Mouse (Mus musculus) kidney, embryonic 16.5 days (tissue): Measurements from ENCODE around the gene Clec1b. TPM values are rescaled to one million over a fixed set of nuclear protein-coding genes. Genes with fewer than 3 reads are reported as not detected.
A peak's percentile ranks its signal among the peaks of the same experiment; 100 is the strongest.

Experiments used
- ATAC-seq: fragments of 200-750 bp; cut with Nextera tagmentation; 2 replicates; pipeline ENCODE4 v1.8.0; 2017; ENCODE audit warnings: moderate TSS enrichment; ENCODE audit not compliant: low FRiP score, low TSS enrichment
- H3K27ac ChIP-seq: fragments of 300-500 bp; sonication (generic); 2 replicates; pipeline ENCODE4 v1.5.1; 2014; ENCODE audit warnings: low read length
- H3K27me3 ChIP-seq: fragments of 300-500 bp; sonication (generic); 2 replicates; pipeline ENCODE4 v1.6.1; 2014; ENCODE audit warnings: low read length, control low read depth, mixed read lengths; ENCODE audit not compliant: insufficient read depth
- H3K36me3 ChIP-seq: fragments of 300-500 bp; sonication (generic); 2 replicates; pipeline ENCODE4 v1.6.1; 2014; ENCODE audit warnings: low read length, control low read depth, mixed read lengths; ENCODE audit not compliant: insufficient read depth
- H3K4me1 ChIP-seq: fragments of 300-500 bp; sonication (generic); 2 replicates; pipeline ENCODE4 v1.6.1; 2014; ENCODE audit warnings: low read length, control low read depth, mixed read lengths; ENCODE audit not compliant: insufficient read depth
- H3K4me2 ChIP-seq: fragments of 300-500 bp; sonication (generic); replicated peaks from 2 replicates; pipeline ENCODE4 v1.6.1; 2014; ENCODE audit warnings: low read depth, low read length
- H3K4me3 ChIP-seq: fragments of 300-500 bp; sonication (generic); 2 replicates; pipeline ENCODE4 v1.5.1; 2014; ENCODE audit warnings: mild to moderate bottlenecking, low read length
- H3K9ac ChIP-seq: fragments of 300-500 bp; sonication (generic); replicated peaks from 2 replicates; pipeline ENCODE4 v1.6.1; 2014; ENCODE audit warnings: low read length
- H3K9me3 ChIP-seq: fragments of 300-500 bp; sonication (generic); 2 replicates; pipeline ENCODE4 v1.6.1; 2016; ENCODE audit warnings: low read length, control low read depth
- WGBS: fragments of 180-500 bp; shearing (Covaris S2); extraction: QIAGEN DNeasy Blood & Tissue Kit; methylation state at CpG from one replicate; pipeline ENCODE4 v1.1.7; 2014; 5-methylcytosine and 5-hydroxymethylcytosine counted together
- polyA plus RNA-seq: library from polyadenylated mRNA; unstranded; fragments of >200 nt; fragmentation: Nextera tagmentation; extraction: Ambion mirVana; gene quantifications from 2 replicates; pipeline ENCODE4 v1.2.1, GENCODE M21; 2015

The Clec1b gene
- polyA plus RNA-seq, 1 experiment from 2014 or later, result 1.9 TPM

- H3K36me3 ChIP-seq, result no peaks in the 10 kb centered on the region
- no peak overlapping the region for H3K4me2 ChIP-seq
- H3K27ac ChIP-seq, result no peak overlapping the region
- 84% methylated on average over 2 of the region's 2 CpGs for WGBS
- H3K9me3 ChIP-seq, result peaks cover 7% of the 10 kb centered on the region; the same call in 1 of the 2 replicates
- no peak overlapping the region for H3K4me3 ChIP-seq
- no peak overlapping the region for H3K9ac ChIP-seq
- H3K27me3 ChIP-seq, result no peaks in the 10 kb centered on the region
- ATAC-seq, result no peak
- no peaks in the 10 kb centered on the region for H3K4me1 ChIP-seq
Measured at GRCm38 (mm10) chr6:129374937-129375471, 22.1 kb upstream of the Clec1b start.

- H3K9ac ChIP-seq, result no peak overlapping the region
- no peaks in the 10 kb centered on the region for H3K36me3 ChIP-seq
- no peak overlapping the region for H3K4me3 ChIP-seq
- no peaks in the 10 kb centered on the region for H3K27me3 ChIP-seq
- no peak for ATAC-seq
- no peak overlapping the region for H3K27ac ChIP-seq
- peaks cover 7% of the 10 kb centered on the region; the same call in 1 of the 2 replicates for H3K9me3 ChIP-seq
- H3K4me2 ChIP-seq, result no peak overlapping the region
- 66% methylated on average over 4 of the region's 4 CpGs for WGBS
- no peaks in the 10 kb centered on the region for H3K4me1 ChIP-seq
Measured at GRCm38 (mm10) chr6:129380454-129380853, 16.6 kb upstream of the Clec1b start.

GRCm38 (mm10) chr6:129381736-129382135 is 15.4 kb upstream of the Clec1b start:
- Histone ChIP-seq H3K9me3 (no peaks in the 10 kb centered on the region), H3K4me3 (no peak overlapping the region), H3K4me1 (no peaks in the 10 kb centered on the region), H3K27me3 (no peaks in the 10 kb centered on the region), H3K4me2 (no peak overlapping the region), H3K27ac (no peak overlapping the region), H3K9ac (no peak overlapping the region), H3K36me3 (no peaks in the 10 kb centered on the region)
- 46% methylated on average over 1 of the region's 1 CpGs for WGBS
- ATAC-seq, result no peak

GRCm38 (mm10) chr6:129383466-129383865 is 13.6 kb upstream of the Clec1b start:
- Histone ChIP-seq H3K36me3 (no peaks in the 10 kb centered on the region), H3K27me3 (no peaks in the 10 kb centered on the region), H3K4me3 (no peak overlapping the region), H3K4me2 (no peak overlapping the region), H3K9me3 (no peaks in the 10 kb centered on the region), H3K27ac (no peak overlapping the region), H3K9ac (no peak overlapping the region), H3K4me1 (no peaks in the 10 kb centered on the region)
- ATAC-seq, result no peak
- WGBS, result 67% methylated on average over 3 of the region's 3 CpGs

- Histone ChIP-seq H3K4me3 (no peak overlapping the region), H3K36me3 (no peaks in the 10 kb centered on the region), H3K27ac (no peak overlapping the region), H3K4me1 (no peaks in the 10 kb centered on the region), H3K9me3 (no peaks in the 10 kb centered on the region), H3K4me2 (no peak overlapping the region), H3K27me3 (no peaks in the 10 kb centered on the region), H3K9ac (no peak overlapping the region)
- WGBS, result 68% methylated on average over 4 of the region's 4 CpGs
- ATAC-seq, result no peak
Measured at GRCm38 (mm10) chr6:129385000-129385399, 12.1 kb upstream of the Clec1b start.

GRCm38 (mm10) chr6:129385774-129386173 is 11.3 kb upstream of the Clec1b start, which contains the start of gene Clec12b:
Gene Clec12b, minus strand, starts transcription at chr6:129385874.
- Histone ChIP-seq H3K27ac (no peak within 1 kb of the TSS), H3K4me1 (no peaks in the 10 kb centered on the region), H3K9ac (no peak within 1 kb of the TSS), H3K36me3 (no peaks in the 10 kb centered on the region), H3K4me3 (no peak within 1 kb of the TSS), H3K27me3 (no peaks in the 10 kb centered on the region), H3K9me3 (no peaks in the 10 kb centered on the region), H3K4me2 (no peak within 1 kb of the TSS)
- no peak for ATAC-seq
- WGBS, result 85% methylated on average over 2 of the region's 2 CpGs

GRCm38 (mm10) chr6:129393087-129393720 is 3.9 kb upstream of the Clec1b start:
- no peak overlapping the region for H3K9ac ChIP-seq
- H3K9me3 ChIP-seq, result no peaks in the 10 kb centered on the region
- no peaks in the 10 kb centered on the region for H3K36me3 ChIP-seq
- H3K27me3 ChIP-seq, result no peaks in the 10 kb centered on the region
- H3K4me1 ChIP-seq, result 0 out of 2 replicates have a peak, but pooled peaks cover 2% of the 10 kb centered on the region
- ATAC-seq, result no peak; the same call in 1 of the 2 replicates
- H3K4me3 ChIP-seq, result no peak overlapping the region
- no peak overlapping the region for H3K4me2 ChIP-seq
- 19% methylated on average over 2 of the region's 2 CpGs for WGBS
- H3K27ac ChIP-seq, result no peak overlapping the region

- no peak overlapping the region for H3K27ac ChIP-seq
- no peak overlapping the region for H3K4me3 ChIP-seq
- H3K27me3 ChIP-seq, result no peaks in the 10 kb centered on the region
- no peak overlapping the region for H3K9ac ChIP-seq
- WGBS, result 69% methylated on average over 6 of the region's 6 CpGs
- H3K36me3 ChIP-seq, result no peaks in the 10 kb centered on the region
- 0 out of 2 replicates have a peak, but pooled peaks cover 4% of the 10 kb centered on the region for H3K4me1 ChIP-seq
- H3K9me3 ChIP-seq, result no peaks in the 10 kb centered on the region
- H3K4me2 ChIP-seq, result no peak overlapping the region
- peak; percentile 71; the same call in 1 of the 2 replicates for ATAC-seq
Measured at GRCm38 (mm10) chr6:129393732-129394131, 3.4 kb upstream of the Clec1b start.

GRCm38 (mm10) chr6:129399945-129400344 is 2.8 kb downstream of the Clec1b start:
- 47% methylated on average over 6 of the region's 6 CpGs for WGBS
- Histone ChIP-seq H3K4me3 (no peak overlapping the region), H3K27ac (no peak overlapping the region)

GRCm38 (mm10) chr6:129402404-129402803 is 5.3 kb downstream of the Clec1b start:
- Histone ChIP-seq H3K4me2 (no peak overlapping the region), H3K36me3 (no peaks in the 10 kb centered on the region), H3K4me3 (no peak overlapping the region), H3K9ac (no peak overlapping the region), H3K4me1 (0 out of 2 replicates have a peak, but pooled peaks cover 11% of the 10 kb centered on the region), H3K9me3 (no peaks in the 10 kb centered on the region), H3K27ac (no peak overlapping the region), H3K27me3 (no peaks in the 10 kb centered on the region)
- no peak for ATAC-seq
- WGBS, result 88% methylated on average over 2 of the region's 2 CpGs

More at GRCm38 (mm10) chr6:129399945-129400344, 2.8 kb downstream of the Clec1b start:
- no peak overlapping the region for H3K4me2 ChIP-seq
- H3K9me3 ChIP-seq, result no peaks in the 10 kb centered on the region
- no peak for ATAC-seq
- H3K27me3 ChIP-seq, result no peaks in the 10 kb centered on the region
- H3K36me3 ChIP-seq, result no peaks in the 10 kb centered on the region
- H3K4me1 ChIP-seq, result 0 out of 2 replicates have a peak, but pooled peaks cover 6% of the 10 kb centered on the region
- H3K9ac ChIP-seq, result no peak overlapping the region
